Mouse (Mus musculus): Measurements from ENCODE around the gene Actl6a. TPM values are rescaled to one million over a fixed set of nuclear protein-coding genes. Genes with fewer than 3 reads are reported as not detected.
"Not testable (repeated sequence)": the region's sequence is repeated elsewhere in the genome, so short reads cannot be mapped to it uniquely, and the experiment has no call there.

The Actl6a gene
- polyA plus RNA-seq (2015; fragmentation: Nextera tagmentation; extraction: Ambion mirVana), result 75.5 and 78.2 TPM in 2 replicates

DNA sequence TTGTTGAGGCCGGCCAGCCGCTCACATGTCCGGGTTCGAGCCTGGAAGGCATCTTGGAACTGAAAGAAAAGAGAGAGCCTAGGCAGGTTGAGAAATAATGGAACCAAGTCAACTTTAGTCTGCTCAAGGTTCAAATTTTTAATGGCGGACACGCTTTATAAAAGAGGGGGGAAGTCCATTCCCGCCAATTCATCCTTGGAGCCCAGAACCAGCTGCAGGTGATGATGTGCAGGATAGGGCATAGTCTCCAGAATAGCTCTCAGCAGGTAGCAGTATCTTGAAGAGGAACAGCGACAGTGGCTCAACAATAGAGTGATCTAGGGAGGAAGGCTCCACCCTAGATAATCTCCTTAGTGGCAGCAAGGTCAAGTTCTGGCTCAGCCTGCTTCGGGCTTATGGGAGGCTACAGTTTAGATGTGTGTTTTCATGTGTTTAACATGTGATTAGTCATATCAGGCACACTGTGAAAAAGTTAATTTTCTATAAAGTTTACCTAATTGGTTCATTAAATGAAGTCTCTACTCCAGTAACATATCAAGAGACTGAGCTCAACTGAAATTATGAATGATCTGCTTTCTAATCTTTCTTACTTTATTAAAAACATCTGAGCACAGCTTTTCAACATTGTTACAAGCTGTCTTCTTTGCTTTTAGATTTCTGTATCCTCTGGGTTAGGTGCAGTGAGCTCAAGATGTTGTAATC lies at the start of gene Actl6a:
Gene Actl6a (plus strand): TSS at position 652 of the 702 bp plus-strand sequence.
- not testable (repeated sequence) for H3K27me3 ChIP-seq; H3K9me3 ChIP-seq (replicated peaks); H3K4me3 ChIP-seq (replicated peaks); H3K27ac ChIP-seq (replicated peaks); ATAC-seq (ENCODE audit: insufficient read depth); H3K4me2 ChIP-seq; H3K36me3 ChIP-seq (replicated peaks); H3K9ac ChIP-seq
- 62% methylated on average over 9 of the region's 9 CpGs for WGBS (ENCODE audit: insufficient replicate concordance)
- H3K4me1 ChIP-seq (replicated peaks), result peaks cover 20% of the 10 kb centered on the region

DNA sequence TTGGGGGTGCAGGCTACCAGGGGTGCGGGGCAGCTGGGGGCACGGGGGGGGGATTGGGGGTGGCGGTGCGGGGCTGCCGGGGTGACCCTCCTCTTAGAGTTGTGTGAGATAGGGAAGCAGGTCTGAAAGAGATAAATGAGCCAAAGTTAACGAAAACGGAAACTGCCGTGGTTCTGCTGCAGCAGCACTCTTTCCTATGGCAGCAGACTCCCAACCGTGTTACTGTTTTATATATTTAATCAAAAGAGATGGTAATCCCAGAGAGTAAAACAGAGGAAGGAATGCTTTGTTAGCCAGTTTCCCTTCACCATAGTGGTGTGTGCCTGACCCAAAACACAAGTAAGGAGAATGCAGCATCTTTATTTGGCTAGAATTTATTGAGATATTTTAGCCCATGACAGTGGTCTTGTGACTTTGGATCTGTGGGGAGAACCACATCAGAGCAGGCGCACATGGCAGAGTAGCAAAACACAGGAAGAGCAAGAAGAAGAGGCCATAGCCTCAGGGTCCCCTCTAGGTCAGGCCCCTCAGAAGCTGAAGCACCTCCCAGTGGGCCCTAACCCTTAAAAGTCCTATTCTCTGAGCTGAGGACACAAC lies 49.6 kb upstream of the Actl6a start:
- Histone ChIP-seq H3K9me3 (replicated peaks) (no peaks in the 10 kb centered on the region), H3K9ac (no peak overlapping the region), H3K27me3 (no peaks in the 10 kb centered on the region), H3K4me2 (peak overlapping the region; percentile 10; the same call in 1 of the 2 replicates), H3K36me3 (replicated peaks) (no peaks in the 10 kb centered on the region), H3K4me3 (replicated peaks) (no peak overlapping the region), H3K4me1 (replicated peaks) (peaks cover 9% of the 10 kb centered on the region; the same call in 1 of the 2 replicates), H3K27ac (replicated peaks) (0 out of 2 replicates have a peak overlapping the region, but pooled peaks have one; percentile 3)
- no peak for ATAC-seq (ENCODE audit: insufficient read depth)
- 27% methylated on average over 10 of the region's 10 CpGs for WGBS (ENCODE audit: insufficient replicate concordance)

DNA sequence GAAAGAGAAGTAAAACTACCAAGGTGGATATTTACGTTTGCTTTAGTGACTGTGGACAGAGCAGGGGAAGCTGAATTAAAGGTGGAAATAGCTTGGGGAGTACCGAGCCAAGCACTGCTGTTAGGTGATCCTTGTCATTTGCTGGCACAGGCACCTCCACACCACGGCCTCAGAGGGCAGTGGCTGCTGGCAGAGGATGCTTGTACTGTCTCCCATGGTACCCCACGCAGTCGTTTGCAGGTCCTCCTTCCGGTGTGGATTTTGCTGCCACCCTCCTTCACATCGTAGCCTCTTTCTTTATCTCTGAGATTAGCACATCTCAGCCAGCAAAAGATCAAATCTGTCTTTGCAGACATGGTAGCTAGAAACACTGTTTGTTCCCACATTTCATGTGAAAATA lies 47.7 kb upstream of the Actl6a start:
- Histone ChIP-seq H3K27ac (replicated peaks) (no peak overlapping the region), H3K9ac (no peak overlapping the region), H3K9me3 (replicated peaks) (no peaks in the 10 kb centered on the region), H3K36me3 (replicated peaks) (no peaks in the 10 kb centered on the region), H3K4me2 (peak overlapping the region; percentile 48), H3K27me3 (no peaks in the 10 kb centered on the region), H3K4me3 (replicated peaks) (no peak overlapping the region), H3K4me1 (replicated peaks) (peaks cover 9% of the 10 kb centered on the region; the same call in 1 of the 2 replicates)
- WGBS (ENCODE audit: insufficient replicate concordance), result 40% methylated on average over 7 of the region's 7 CpGs
- ATAC-seq (ENCODE audit: insufficient read depth), result no peak

DNA sequence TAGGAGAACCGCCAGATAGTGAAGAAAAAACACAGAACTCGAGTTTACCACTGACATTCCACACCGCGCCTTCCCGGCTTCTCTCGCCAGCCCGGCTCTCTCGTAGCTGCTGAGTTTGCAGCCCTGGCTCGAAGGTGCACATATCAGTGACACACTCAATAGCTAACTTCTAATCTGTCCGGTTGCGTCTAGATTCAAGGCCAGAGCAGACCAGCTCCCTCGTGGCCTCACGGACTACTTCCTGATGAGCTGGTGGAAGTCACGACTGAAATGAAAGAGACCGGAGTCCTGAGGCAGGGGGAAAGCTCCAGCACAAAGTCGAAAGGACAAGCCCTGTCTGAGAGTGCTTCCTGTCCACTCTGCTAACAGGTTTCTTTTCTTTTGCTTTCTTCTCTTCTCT lies 47.3 kb upstream of the Actl6a start:
- H3K27me3 ChIP-seq, result no peaks in the 10 kb centered on the region
- H3K4me1 ChIP-seq (replicated peaks), result peaks cover 9% of the 10 kb centered on the region; the same call in 1 of the 2 replicates
- 37% methylated on average over 16 of the region's 16 CpGs for WGBS (ENCODE audit: insufficient replicate concordance)
- H3K4me2 ChIP-seq, result peak overlapping the region; percentile 48
- no peak for ATAC-seq (ENCODE audit: insufficient read depth)
- H3K9me3 ChIP-seq (replicated peaks), result no peaks in the 10 kb centered on the region
- no peak overlapping the region for H3K27ac ChIP-seq (replicated peaks)
- H3K4me3 ChIP-seq (replicated peaks), result peak overlapping the region; percentile 14; the same call in 1 of the 2 replicates
- H3K36me3 ChIP-seq (replicated peaks), result no peaks in the 10 kb centered on the region
- H3K9ac ChIP-seq, result no peak overlapping the region

DNA sequence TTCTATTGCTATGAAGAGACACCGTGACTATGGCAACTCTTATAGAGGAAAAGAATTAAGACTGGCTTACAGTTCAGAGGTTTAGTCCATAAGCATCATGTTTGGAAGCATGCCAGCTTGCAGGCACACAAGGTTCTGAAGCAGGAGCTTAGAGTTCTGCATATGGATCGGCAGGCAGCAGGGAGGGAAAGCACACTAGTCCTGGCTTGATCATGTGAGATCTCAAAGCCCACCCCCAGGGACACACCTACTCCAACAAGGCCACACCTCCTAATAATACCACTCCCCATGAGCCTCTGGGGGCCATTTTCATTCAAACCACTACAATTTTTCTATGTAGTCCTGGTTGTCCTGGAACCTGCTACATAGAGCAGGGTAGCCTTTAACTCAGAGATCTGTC lies 46.6 kb upstream of the Actl6a start:
- Histone ChIP-seq H3K9me3 (replicated peaks) (no peaks in the 10 kb centered on the region), H3K27me3 (no peaks in the 10 kb centered on the region), H3K4me2 (no peak overlapping the region), H3K4me3 (replicated peaks) (no peak overlapping the region), H3K4me1 (replicated peaks) (peaks cover 9% of the 10 kb centered on the region; the same call in 1 of the 2 replicates), H3K27ac (replicated peaks) (no peak overlapping the region), H3K9ac (no peak overlapping the region), H3K36me3 (replicated peaks) (no peaks in the 10 kb centered on the region)
- 57% methylated on average over 2 of the region's 2 CpGs for WGBS (ENCODE audit: insufficient replicate concordance)
- no peak for ATAC-seq (ENCODE audit: insufficient read depth)

DNA sequence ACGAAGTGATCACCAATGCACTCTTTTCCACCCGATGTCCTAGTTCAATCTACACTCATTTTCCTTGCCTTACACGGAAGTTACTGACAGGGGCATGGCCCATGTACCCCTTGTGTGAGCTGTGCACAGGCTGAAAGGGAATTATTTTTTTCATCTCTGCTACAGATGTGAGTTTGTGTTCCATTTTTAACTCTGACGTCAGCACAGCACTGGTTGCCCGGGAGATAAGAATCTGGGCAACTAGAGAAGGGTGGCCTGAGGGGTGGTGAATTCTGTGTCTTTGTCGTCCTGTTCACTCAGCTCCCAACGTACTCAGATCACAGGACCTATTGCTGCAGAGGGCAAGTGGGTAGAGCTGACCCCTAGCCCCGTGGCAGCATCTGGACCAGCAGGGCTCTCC lies 45.8 kb upstream of the Actl6a start:
- H3K4me3 ChIP-seq (replicated peaks), result no peak overlapping the region
- no peaks in the 10 kb centered on the region for H3K27me3 ChIP-seq
- no peak overlapping the region for H3K9ac ChIP-seq
- H3K36me3 ChIP-seq (replicated peaks), result no peaks in the 10 kb centered on the region
- H3K4me2 ChIP-seq, result no peak overlapping the region
- H3K27ac ChIP-seq (replicated peaks), result no peak overlapping the region
- WGBS (ENCODE audit: insufficient replicate concordance), result 41% methylated on average over 8 of the region's 8 CpGs
- H3K9me3 ChIP-seq (replicated peaks), result no peaks in the 10 kb centered on the region
- no peak for ATAC-seq (ENCODE audit: insufficient read depth)
- H3K4me1 ChIP-seq (replicated peaks), result peaks cover 9% of the 10 kb centered on the region; the same call in 1 of the 2 replicates

DNA sequence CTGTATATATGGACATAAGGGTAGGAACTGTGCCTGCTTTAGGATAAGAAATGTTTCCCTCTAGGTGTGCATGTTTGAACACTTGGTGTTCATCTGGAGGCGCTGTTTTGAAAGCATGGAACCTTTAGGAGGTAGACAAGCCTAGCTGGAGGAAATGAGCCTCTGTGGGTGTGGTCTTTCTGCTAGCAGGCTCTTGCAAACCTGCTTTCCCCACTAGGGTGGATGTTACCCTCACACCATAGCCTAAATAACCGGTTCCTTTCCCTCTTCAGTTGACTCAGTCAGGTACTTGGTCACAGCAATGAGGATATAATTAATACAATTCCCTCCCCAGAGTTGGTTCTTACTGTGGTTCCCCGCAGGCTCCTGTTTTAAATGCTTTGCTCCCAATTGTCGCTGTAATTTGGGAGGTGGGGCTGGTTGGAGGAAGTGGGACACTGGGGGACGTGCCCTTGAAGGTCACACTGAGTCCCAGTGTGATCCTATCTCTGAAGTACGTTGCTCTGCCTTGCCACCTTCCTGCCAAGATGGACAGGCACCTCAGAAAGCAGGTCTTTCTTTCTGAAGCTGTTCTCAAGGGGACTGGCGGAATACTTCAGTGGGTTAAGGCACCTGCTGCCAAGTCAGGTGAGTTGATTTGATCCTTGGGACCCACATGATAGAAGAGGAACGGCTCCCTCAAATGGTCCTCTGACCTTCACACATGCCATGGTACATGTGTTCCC lies 45.1 kb upstream of the Actl6a start:
- ATAC-seq (ENCODE audit: insufficient read depth), result no peak
- H3K4me3 ChIP-seq (replicated peaks), result no peak overlapping the region
- no peaks in the 10 kb centered on the region for H3K36me3 ChIP-seq (replicated peaks)
- no peaks in the 10 kb centered on the region for H3K9me3 ChIP-seq (replicated peaks)
- no peak overlapping the region for H3K4me2 ChIP-seq
- 35% methylated on average over 8 of the region's 8 CpGs for WGBS (ENCODE audit: insufficient replicate concordance)
- no peak overlapping the region for H3K27ac ChIP-seq (replicated peaks)
- no peak overlapping the region for H3K9ac ChIP-seq
- peaks cover 9% of the 10 kb centered on the region; the same call in 1 of the 2 replicates for H3K4me1 ChIP-seq (replicated peaks)
- H3K27me3 ChIP-seq, result no peaks in the 10 kb centered on the region

DNA sequence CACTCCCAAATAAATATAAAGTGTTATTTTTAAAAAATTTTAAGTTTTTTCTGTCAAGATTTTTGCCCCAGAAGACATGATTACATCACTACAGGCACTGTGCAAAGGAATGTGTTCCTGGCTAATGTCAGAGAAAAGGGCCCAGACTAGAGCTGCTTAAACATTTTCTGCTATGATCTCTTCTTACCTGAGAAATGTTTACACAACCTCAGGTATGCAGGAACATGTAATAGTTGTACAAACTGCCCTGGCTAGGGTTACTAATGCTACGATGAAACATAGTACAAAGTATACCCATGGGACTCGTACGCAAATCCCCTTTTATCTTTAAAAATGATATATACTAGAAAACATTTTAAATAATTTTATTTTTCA lies 44.6 kb upstream of the Actl6a start:
- Histone ChIP-seq H3K4me1 (replicated peaks) (peaks cover 8% of the 10 kb centered on the region; the same call in 1 of the 2 replicates), H3K9me3 (replicated peaks) (no peaks in the 10 kb centered on the region), H3K9ac (no peak overlapping the region), H3K4me3 (replicated peaks) (no peak overlapping the region), H3K27ac (replicated peaks) (no peak overlapping the region), H3K36me3 (replicated peaks) (no peaks in the 10 kb centered on the region), H3K4me2 (no peak overlapping the region), H3K27me3 (no peaks in the 10 kb centered on the region)
- no peak for ATAC-seq (ENCODE audit: insufficient read depth)
- WGBS (ENCODE audit: insufficient replicate concordance), result 75% methylated on average over 3 of the region's 3 CpGs

DNA sequence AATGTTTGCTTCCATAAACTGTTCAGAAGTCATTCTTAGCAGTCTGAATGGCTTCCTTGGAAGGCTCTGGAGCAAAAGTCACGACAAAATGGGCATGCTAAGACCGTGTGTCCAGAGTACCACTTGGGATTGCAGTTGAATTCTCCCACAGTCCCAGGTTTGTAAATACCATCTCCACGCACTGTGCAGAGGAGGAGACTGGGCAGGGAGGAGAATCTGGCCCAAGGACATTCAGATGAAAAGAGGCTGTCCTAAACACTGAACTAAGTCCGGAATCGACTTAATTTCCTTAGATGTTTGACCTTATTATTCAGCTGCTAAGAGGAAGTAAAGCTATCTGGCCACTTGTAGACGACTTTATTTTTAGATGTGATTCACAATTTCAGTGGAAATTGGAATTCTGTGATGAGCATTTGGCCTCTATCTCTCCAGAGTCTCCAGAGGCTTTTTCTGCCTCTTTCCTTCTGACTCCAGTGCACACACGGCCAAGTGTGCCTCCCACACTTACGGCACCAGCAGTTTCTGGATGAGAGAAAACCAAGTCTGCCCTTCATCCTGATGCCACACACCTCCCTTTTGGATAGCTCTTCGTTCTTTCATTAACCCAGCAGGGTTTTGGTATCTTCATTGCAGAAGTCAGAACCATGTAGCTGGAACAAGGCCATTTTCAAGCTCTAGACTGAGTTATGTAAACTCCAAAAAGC lies 37.7 kb upstream of the Actl6a start:
- 57% methylated on average over 9 of the region's 9 CpGs for WGBS (ENCODE audit: insufficient replicate concordance)
- no peaks in the 10 kb centered on the region for H3K4me1 ChIP-seq (replicated peaks)
- H3K9me3 ChIP-seq (replicated peaks), result no peaks in the 10 kb centered on the region
- H3K27ac ChIP-seq (replicated peaks), result 0 out of 2 replicates have a peak overlapping the region, but pooled peaks have one; percentile 24
- ATAC-seq (ENCODE audit: insufficient read depth), result no peak
- H3K27me3 ChIP-seq, result no peaks in the 10 kb centered on the region
- H3K9ac ChIP-seq, result no peak overlapping the region
- H3K4me2 ChIP-seq, result no peak overlapping the region
- no peak overlapping the region for H3K4me3 ChIP-seq (replicated peaks)
- H3K36me3 ChIP-seq (replicated peaks), result no peaks in the 10 kb centered on the region

DNA sequence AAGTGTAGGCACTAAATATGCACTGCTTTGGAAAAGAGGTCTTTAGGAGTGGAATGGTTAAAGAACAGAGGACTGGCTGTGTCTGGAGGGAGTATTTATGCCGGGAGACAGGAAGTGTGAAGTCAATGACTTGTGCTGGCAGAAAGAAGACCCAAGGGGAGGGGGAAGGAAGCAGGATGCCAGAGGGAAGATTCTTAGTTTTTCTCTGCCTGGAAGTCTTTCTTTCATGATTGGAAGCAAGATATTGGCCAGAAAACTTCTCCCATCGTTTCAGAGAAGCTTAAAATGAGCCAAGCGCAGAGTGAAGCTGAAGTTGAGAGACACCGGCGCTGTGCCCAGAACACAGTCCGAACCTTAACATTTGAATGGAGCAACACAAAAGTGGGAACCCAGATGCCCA lies 36.9 kb upstream of the Actl6a start:
- 56% methylated on average over 6 of the region's 6 CpGs for WGBS (ENCODE audit: insufficient replicate concordance)
- Histone ChIP-seq H3K4me3 (replicated peaks) (no peak overlapping the region), H3K9ac (no peak overlapping the region), H3K4me2 (no peak overlapping the region), H3K27ac (replicated peaks) (no peak overlapping the region), H3K36me3 (replicated peaks) (no peaks in the 10 kb centered on the region), H3K4me1 (replicated peaks) (no peaks in the 10 kb centered on the region), H3K9me3 (replicated peaks) (no peaks in the 10 kb centered on the region), H3K27me3 (no peaks in the 10 kb centered on the region)
- ATAC-seq (ENCODE audit: insufficient read depth), result no peak

DNA sequence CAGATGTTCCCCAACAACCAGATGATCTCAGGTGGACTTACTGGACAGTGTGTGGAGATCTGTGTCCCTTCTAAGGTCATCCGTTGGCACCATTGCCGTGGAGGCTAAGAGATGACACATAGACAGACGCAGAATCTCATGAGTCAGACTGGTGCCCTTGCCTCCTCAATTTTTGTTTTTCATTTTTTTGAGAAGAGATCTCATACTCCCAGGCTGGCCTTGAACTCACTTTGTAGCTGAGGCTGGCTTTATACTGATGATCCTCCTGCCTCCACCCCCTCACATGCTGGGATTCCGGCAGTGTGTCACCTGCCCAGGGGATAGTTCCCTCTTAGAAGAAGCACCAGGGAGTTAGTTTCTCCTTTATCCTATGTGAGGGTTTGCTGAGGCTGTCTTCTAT lies 35.9 kb upstream of the Actl6a start:
- no peak overlapping the region for H3K27ac ChIP-seq (replicated peaks)
- H3K4me1 ChIP-seq (replicated peaks), result no peaks in the 10 kb centered on the region
- H3K36me3 ChIP-seq (replicated peaks), result no peaks in the 10 kb centered on the region
- no peaks in the 10 kb centered on the region for H3K27me3 ChIP-seq
- no peak overlapping the region for H3K4me3 ChIP-seq (replicated peaks)
- H3K9me3 ChIP-seq (replicated peaks), result no peaks in the 10 kb centered on the region
- H3K4me2 ChIP-seq, result no peak overlapping the region
- no peak for ATAC-seq (ENCODE audit: insufficient read depth)
- 80% methylated on average over 4 of the region's 4 CpGs for WGBS (ENCODE audit: insufficient replicate concordance)
- H3K9ac ChIP-seq, result no peak overlapping the region
